8 mouse cellular contexts compared by ENCODE assay signal in genomic region chr10:120697275-120697856, GRCm38 (mm10).
DNase-seq lines count a peak whose midpoint lies in the region; ATAC-seq lines count a peak whose summit lies in the region.

No protein-coding gene starts in this region.

- no peak overlapping the region; the same call in 1 of the 2 replicates for H3K4me3 ChIP-seq in kidney, embryonic 14.5 days (ENCODE audit: low read length)
- H3K4me3 ChIP-seq in intestine, embryonic 16.5 days (ENCODE audit: low read length) = no peak overlapping the region

- no peaks in the 10 kb centered on the region for H3K9me3 ChIP-seq in kidney, embryonic 14.5 days (ENCODE audit: control insufficient read depth, low read length)
- H3K9me3 ChIP-seq in intestine, embryonic 16.5 days (ENCODE audit: control insufficient read depth, low read length) = no peaks in the 10 kb centered on the region

- 13% methylated on average over 16 of the region's 16 CpGs for WGBS in kidney, embryonic 14.5 days
- WGBS in intestine, embryonic 16.5 days = 29% methylated on average over 16 of the region's 16 CpGs

- peak overlapping the region; percentile 15 for H3K4me2 ChIP-seq in kidney, embryonic 14.5 days (replicated peaks; ENCODE audit: low read depth, low read length)
- 0 out of 2 replicates have a peak overlapping the region, but pooled peaks have one; percentile 11 for H3K4me2 ChIP-seq in intestine, embryonic 16.5 days (ENCODE audit: low read depth, low read length)

- no peak for ATAC-seq in kidney, embryonic 14.5 days (ENCODE audit: low FRiP score, low TSS enrichment)
- peak; percentile 38; the same call in 1 of the 2 replicates for ATAC-seq in intestine, embryonic 16.5 days

- H3K36me3 ChIP-seq in kidney, embryonic 14.5 days (ENCODE audit: control insufficient read depth, insufficient read depth, low read length) = no peaks in the 10 kb centered on the region
- no peaks in the 10 kb centered on the region for H3K36me3 ChIP-seq in intestine, embryonic 16.5 days (ENCODE audit: control insufficient read depth, insufficient read depth, low read length)

- DNase-seq in kidney, postnatal 14 days = no peak
- peak; percentile 70 for DNase-seq in embryo, embryonic 10.5 days (ENCODE audit: low spot score)
- DNase-seq in retina, embryonic 14.5 days (ENCODE audit: low spot score) = peak; percentile 44
- no peak for DNase-seq in layer of hippocampus, postnatal 25 days (ENCODE audit: extremely low spot score in 1 of 2, low spot score in 1 of 2)
- DNase-seq in right cerebral cortex, postnatal 10 days (ENCODE audit: low spot score in 2 of 2) = no peak
- DNase-seq in kidney, postnatal 36 days = no peak

- H3K9ac ChIP-seq in kidney, embryonic 14.5 days (ENCODE audit: low read depth, low read length) = peak overlapping the region; percentile 38
- H3K9ac ChIP-seq in intestine, embryonic 16.5 days (ENCODE audit: low read depth, low read length) = 0 out of 2 replicates have a peak overlapping the region, but pooled peaks have one; percentile 1

- H3K27me3 ChIP-seq in kidney, embryonic 14.5 days (ENCODE audit: control insufficient read depth, insufficient read depth, low read length) = no peaks in the 10 kb centered on the region
- H3K27me3 ChIP-seq in intestine, embryonic 16.5 days (replicated peaks; ENCODE audit: control insufficient read depth, insufficient read depth, low read length) = no peaks in the 10 kb centered on the region

- H3K27ac ChIP-seq in kidney, embryonic 14.5 days (ENCODE audit: low read depth, low read length) = no peak overlapping the region; the same call in 1 of the 2 replicates
- H3K27ac ChIP-seq in intestine, embryonic 16.5 days (ENCODE audit: low read length) = no peak overlapping the region

- 0 out of 2 replicates have a peak, but pooled peaks cover 6% of the 10 kb centered on the region for H3K4me1 ChIP-seq in kidney, embryonic 14.5 days (ENCODE audit: control insufficient read depth, insufficient read depth, low read length)
- peaks cover 13% of the 10 kb centered on the region for H3K4me1 ChIP-seq in intestine, embryonic 16.5 days (ENCODE audit: control insufficient read depth, insufficient read depth, low read length)

Comparison
In these comparisons a context has a peak if more than half of its experiments do, and no peak if none do; other contexts are left out.
1. DNase-seq: peak in embryo, embryonic 10.5 days (single experiment) and retina, embryonic 14.5 days (single experiment); none in kidney, postnatal 14 days (single experiment), layer of hippocampus, postnatal 25 days (0 of 2), right cerebral cortex, postnatal 10 days (0 of 2) and kidney, postnatal 36 days (0 of 2).